Mouse (Mus musculus): Measurements from ENCODE around the gene 4930444G20Rik.

DNA sequence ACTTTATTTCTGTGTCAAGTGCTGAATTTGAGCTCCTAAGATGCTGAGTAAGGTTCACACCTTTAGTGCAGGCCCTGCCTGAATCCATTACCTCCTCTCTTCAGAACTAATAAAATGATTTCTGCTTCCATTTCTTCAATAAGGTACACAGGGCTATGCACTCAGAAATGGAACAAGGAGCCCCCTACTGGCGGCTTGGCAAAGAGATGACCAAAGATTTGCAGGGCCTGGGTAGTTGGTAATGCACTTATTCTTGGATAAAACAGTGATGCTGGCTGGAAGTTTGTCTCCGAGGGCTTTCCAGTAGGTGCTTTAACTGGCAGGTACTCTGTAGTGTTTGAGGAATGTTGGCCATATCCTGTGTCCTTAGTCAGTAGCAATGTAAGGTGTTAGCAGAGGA is 4.9 kb upstream of the 4930444G20Rik start:
- TF ChIP-seq CTCF (IDR thresholded peaks at IDR 0.05; ENCODE audit: extremely low read depth, insufficient read depth, insufficient read length, insufficient replicate concordance) (no peak), POLR2A (IDR thresholded peaks at IDR 0.05; ENCODE audit: low read depth, low read length) (no peak)

Data from spleen, adult 2 months (tissue).